Mouse (Mus musculus) right cerebral cortex, postnatal 10 days (tissue): ENCODE data around the gene Cask.

ENCODE experiments used
- DNase-seq, 2 experiments: peaks; one replicate each; pipeline ENCODE4 v3.0.0; 2021; ENCODE audit warnings: low spot score in 2 of 2

Cask gene

GRCm38 (mm10) chrX:13720296-13720829, 130.8 kb downstream of the Cask start:
- DNase-seq, result no peak

GRCm38 (mm10) chrX:13718283-13718682, 132.9 kb downstream of the Cask start:
- DNase-seq, result no peak

- no peak for DNase-seq
These were observed 134.2 kb downstream of the Cask start for GRCm38 (mm10) chrX:13716796-13717569.

GRCm38 (mm10) chrX:13710174-13710573, 141.0 kb downstream of the Cask start:
- peak; percentile 64 to 77 for DNase-seq

GRCm38 (mm10) chrX:13705051-13705450, 146.1 kb downstream of the Cask start:
- DNase-seq, result no peak

- no peak for DNase-seq
These were observed 150.5 kb downstream of the Cask start for GRCm38 (mm10) chrX:13700681-13701080.

GRCm38 (mm10) chrX:13691865-13692264, 159.3 kb downstream of the Cask start:
- DNase-seq, result no peak

- DNase-seq, result peak in 1 of 2 experiments; percentile 29
These were observed 162.8 kb downstream of the Cask start for GRCm38 (mm10) chrX:13688356-13688755.

- no peak for DNase-seq
These were observed 164.6 kb downstream of the Cask start for GRCm38 (mm10) chrX:13686589-13686988.

- no peak for DNase-seq
These were observed 169.4 kb downstream of the Cask start for GRCm38 (mm10) chrX:13681748-13682147.

GRCm38 (mm10) chrX:13673001-13673400, 178.2 kb downstream of the Cask start:
- DNase-seq, result no peak

GRCm38 (mm10) chrX:13670342-13670741, 180.8 kb downstream of the Cask start:
- no peak for DNase-seq

- no peak for DNase-seq
These were observed 182.3 kb downstream of the Cask start for GRCm38 (mm10) chrX:13668867-13669266.

GRCm38 (mm10) chrX:13661063-13661462, 190.1 kb downstream of the Cask start, which contains the start of gene Gpr82:
Gene Gpr82, plus strand, starts transcription at chrX:13661363.
- DNase-seq, result no peak

- DNase-seq, result no peak
These were observed 191.8 kb downstream of the Cask start for GRCm38 (mm10) chrX:13659201-13659890.

GRCm38 (mm10) chrX:13658616-13659140, 192.5 kb downstream of the Cask start:
- DNase-seq, result no peak

GRCm38 (mm10) chrX:13656721-13657120, 194.4 kb downstream of the Cask start:
- peak; percentile 38 to 66 for DNase-seq

- DNase-seq, result no peak
These were observed 195.3 kb downstream of the Cask start for GRCm38 (mm10) chrX:13655906-13656305.

- DNase-seq, result peak; percentile 20 to 25
These were observed 196.2 kb downstream of the Cask start for GRCm38 (mm10) chrX:13655005-13655421.

- DNase-seq, result no peak
These were observed 198.9 kb downstream of the Cask start for GRCm38 (mm10) chrX:13652291-13652690.

GRCm38 (mm10) chrX:13651889-13652288, 199.3 kb downstream of the Cask start:
- DNase-seq, result no peak

- DNase-seq, result no peak
These were observed 212.3 kb downstream of the Cask start for GRCm38 (mm10) chrX:13638894-13639293.
